Mouse (Mus musculus) frontal cortex, postnatal 25 days (tissue): Measurements from ENCODE around the gene Eif3a.

Source experiments
- DNase-seq, 2 experiments: peaks; one replicate each; pipeline ENCODE4 v3.0.0; 2022; ENCODE audit warnings: low spot score in 2 of 2

Eif3a gene

DNA sequence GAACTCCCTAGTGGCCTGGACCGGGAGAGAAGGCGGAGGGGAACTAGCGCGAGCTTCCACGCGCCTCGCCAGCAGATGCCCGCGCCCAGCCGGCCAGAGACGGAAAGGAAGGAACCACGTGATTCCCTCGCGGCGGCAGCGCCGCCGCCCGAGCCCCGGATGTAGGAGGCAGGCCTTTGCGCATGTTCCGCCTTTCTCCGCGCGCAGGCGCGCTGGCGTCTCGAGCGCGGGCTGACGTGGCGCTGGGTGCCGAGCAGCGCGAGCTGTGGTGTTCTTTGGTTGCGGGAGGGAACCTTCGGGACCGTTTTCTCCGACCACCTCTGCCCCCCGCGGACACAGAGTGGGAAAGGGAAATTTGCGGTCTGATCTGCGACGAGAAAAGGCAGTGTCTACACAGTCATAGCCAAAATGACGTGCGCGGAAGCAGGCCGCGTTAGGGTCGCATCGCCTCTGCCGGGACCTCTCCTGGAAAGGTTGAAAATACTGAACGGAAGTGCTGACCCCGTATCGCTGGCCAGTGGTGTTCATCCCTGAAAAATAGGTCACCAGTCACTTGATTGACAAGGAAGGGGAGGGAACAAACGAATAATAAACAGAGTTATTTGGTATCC lies at the start of gene Eif3a:
Gene Eif3a, minus strand, starts transcription at position 108 of the 611 bp plus-strand sequence.
- peak; percentile 87 to 88 for DNase-seq

GRCm38 (mm10) chr19:60837747-60838146 lies 47.3 kb upstream of the Eif3a start:
- DNase-seq = peak; percentile 15 to 49

DNA sequence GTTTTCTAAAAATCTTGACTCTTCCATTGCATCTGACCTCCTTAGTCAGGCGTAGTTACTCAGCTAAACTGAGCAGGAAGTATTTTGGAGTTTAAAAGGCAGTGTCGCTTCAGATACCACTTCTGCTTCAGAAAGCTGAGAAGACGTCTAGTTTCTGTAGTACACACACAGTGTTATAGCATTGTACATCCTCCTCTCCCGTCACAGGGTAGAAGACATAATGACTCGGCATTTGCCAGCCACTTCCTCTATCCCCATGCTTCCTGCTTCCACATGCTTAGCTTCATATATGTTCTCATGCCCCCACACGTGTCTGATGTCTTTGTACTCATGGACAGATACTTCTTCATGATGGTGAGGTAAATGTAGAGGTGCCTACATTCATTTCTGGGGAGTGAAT lies 28.2 kb upstream of the Eif3a start:
- DNase-seq = no peak

DNA sequence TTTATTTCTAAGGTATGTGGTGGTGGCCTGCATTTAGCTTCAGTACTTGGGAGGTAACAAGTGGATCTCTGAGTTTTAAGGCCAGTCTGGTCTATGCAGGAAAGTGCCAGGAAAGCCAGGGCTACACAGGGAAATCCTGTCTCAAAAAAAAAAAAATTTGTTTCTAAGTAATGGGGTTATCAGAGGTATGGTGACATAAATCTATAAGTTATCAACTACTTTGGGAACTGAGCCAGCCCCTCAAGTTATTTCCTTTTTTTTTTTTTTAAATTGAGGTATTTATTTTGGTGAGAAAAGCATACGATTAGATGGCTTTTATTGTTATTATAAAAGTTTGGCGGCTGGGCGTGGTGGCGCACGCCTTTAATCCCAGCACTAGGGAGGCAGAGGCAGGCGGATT lies 22.7 kb upstream of the Eif3a start:
- DNase-seq = no peak

DNA sequence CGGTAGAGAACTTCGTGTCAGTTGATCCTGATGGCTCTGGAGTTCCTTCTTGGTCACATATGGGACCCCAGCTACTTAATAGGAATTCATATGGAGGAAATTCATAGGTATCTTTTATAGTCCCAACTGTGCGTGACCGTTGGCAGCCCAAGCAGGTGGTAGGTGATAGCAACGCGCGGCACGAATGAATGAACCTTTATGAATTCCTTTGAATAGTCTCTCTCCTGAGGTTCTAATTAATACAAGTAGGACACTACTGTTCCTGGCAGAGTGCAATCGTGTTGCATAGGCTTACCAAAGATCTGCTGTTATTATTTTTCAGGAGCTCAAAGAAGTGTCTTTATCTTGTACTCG lies 21.6 kb upstream of the Eif3a start:
- no peak for DNase-seq

DNA sequence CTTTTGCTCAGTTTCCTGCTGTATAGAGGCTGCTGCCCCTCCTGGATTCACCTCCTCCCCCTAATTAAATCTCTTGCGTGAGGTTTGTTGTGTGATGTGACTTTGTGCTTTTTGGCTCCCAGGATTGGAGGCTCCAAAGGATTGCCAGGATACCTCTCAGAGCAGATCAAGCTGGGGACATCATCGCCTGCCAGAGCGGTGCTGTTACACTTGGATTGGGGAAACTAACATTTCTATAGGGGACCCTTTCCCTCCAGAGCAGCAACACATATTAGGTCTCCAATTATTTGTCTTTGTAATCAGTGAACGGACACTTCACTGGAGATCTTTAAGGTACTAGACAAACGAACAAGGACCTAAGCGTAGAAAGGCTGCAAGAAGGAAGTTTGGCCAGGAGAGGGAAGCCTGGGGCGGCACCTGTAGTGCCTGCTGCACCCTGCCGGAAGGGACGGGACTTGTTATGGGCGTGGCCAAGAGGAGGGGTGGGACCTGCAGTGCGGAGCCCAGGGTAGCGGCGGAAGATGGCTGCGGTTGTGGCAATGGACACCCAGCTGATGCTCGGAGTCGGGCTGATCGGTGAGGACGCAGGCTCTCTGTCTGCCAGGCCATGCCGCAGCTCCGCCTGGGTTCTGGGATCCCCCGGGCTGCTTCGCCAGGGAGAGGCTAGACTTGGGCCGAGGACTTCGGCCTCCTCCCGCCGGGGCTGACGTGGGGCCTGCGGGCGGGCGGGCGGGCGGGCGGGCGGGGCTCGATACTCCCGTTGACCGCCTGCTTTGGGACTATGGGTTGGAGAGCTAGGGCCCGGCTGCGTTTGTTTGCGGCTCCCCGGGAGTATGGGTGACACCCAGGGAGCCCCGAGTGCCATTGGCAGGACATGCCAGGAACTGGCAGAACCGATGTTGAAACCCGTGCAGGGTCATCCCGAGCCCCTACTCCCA lies 20.9 kb upstream of the Eif3a start, which contains the start of gene Fam45a:
Gene Fam45a, plus strand, starts transcription at position 488 of the 938 bp plus-strand sequence.
- peak; percentile 77 to 78 for DNase-seq

- no peak for DNase-seq
These were observed 19.5 kb upstream of the Eif3a start for GRCm38 (mm10) chr19:60809927-60810326.

DNA sequence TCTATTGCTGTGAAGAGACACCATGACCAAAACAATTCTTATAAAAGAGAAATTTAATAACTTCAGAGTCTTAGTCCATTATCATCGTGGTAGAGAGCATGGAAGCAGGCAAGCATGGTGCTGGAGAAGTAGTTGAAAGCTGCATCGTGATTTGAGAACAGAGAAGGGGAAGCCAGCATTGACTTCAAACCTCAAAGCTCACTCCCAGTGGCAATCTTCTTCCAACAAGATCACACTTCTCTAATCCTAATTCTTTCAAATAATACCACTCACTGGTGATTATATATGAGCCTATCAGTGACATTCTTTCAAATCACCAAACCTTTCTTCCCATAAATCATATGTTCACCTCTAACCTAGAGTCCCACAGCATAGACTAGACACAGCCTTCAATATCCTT lies 14.4 kb upstream of the Eif3a start:
- no peak for DNase-seq

DNA sequence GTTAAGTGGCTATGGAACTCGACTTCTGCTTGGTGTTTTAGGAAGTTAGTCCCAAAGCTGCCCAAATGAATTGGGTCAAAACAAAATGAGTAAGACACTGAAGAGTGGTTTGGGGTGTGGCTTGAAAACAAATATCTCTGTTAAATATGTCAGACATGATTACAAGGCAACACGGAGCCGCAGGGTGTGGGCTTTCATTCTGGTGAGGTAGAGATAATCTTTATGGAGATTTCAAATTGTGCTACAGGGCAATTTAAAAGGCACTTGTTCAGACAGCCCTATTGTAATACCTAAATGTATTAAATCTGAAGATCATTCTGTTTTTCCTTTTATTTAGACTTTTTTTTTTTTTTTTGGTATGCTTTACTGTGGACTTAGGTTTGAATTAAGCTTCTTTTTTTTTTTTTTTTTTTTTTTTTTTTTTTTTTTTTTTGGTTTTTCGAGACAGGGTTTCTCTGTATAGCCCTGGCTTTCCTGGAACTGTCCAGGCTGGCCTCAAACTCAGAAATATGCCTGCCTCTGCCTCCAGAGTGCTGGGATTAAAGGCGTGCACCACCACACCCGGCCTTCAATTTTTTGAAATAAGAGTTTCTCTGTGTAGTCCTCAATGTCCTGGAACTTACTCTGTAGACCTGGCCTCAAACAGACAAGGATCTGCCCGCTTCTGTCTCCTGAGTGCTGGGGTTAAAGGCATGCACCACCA lies 9.6 kb upstream of the Eif3a start:
- no peak for DNase-seq

DNA sequence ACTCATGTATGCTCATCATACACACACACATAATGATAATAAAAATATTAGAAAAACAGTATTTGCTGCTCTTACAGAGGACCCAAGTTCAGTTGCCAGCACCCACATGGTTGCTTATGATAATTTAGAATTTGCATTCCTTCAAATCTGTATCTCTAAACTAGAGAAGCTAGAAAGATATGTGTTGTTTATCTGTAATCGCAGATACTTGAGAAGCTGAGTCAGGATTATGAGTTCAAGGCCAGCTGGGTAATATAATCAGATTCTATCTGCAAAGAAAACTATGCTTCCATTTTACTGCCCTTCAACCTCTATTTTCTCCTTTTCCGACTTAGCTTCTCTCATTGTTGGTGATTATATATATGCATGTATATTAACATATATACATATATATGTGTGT lies 7.0 kb upstream of the Eif3a start:
- no peak for DNase-seq

DNA sequence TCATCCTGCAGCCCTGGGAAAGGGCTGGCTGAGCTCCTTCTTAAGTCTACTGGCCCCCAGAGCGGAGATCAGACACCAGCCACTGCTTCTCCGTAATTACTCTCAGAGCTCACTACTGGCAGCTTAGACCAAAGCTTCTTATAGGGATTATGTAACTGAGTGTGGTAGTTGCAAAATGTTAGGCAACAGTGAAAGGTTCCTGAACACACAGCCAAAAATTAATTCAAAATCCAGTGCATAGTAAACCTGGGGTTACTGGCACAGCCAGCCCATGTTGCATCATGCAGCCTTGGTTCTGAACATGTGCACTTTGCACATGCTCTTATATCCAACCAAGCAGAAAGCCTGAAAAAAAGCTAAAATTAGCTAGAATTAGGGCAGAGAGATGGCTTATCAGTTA lies 4.8 kb upstream of the Eif3a start:
- no peak for DNase-seq

DNA sequence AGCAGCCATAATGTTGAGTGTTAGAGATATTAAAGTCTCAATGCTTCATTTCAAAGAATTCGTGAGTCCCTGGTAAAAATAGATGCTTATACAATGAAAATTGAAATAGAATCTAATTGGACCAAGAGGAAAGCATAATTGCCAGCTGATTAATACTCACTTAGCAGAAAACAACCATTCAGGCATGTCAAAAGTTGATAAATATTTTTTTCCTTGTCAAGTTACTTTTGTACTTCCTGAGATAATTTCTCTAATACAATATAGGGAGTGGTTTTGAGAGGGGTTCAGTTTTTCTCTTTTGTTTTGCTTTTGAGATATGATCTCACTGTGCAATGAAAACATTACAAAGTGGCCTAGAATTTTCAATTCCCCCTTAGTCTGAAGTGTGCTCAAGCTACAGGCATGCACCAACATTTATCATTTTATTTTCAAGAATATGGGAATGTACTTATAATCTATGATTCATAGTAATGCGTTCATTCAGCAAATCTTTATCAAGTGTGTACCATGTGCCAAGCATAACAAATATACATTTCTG lies 2.8 kb upstream of the Eif3a start:
- no peak for DNase-seq

- no peak for DNase-seq
These were observed 706 bp upstream of the Eif3a start for GRCm38 (mm10) chr19:60791164-60791563.

DNA sequence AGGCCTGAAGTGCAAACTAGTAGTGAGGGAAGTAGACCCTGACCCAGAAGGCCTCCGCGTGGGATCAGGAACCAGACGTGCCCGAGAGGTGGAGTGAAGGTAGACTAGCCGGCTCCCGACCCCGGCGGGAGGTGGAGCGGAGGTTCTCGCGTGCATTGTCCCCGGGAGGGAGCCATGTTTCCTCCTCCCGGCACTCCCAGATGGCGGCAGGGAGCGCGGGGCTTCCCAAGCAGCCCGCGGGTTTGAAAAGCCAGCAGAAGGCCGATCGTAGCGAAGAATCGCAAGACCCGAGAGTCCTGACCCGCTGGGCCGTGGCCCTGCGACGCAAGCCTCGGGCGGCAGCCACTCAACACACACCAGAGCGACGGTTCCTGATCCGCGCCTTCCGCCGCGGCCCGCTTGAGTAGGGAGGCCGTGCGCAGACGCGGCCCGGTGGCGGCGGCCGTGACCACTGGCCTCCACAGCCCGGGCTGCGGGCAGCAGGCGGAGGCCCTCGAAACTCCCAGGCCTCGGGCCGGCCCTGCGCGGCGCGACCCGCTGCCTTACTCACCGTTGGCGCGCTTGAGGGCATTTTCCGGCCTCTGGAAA lies 445 bp downstream of the Eif3a start:
- no peak for DNase-seq

DNA sequence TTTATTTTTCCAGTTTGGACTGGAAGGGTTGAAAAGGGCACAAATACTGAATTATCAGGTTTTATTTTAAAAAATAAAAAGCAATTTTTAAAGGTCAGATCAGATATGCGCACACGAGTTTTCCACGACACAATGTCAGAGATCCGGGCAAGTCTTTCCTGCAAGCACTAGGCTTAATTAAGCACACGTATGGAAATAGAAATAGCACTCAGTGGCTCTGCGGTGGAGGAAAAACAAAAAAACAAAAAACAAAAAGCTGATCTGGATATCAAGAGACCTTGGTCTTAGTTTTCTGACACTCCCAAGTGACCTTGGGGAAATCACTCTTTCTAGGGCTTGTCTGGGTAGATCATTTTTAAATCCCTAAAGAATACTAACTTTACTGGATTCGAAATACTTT lies 1.0 kb downstream of the Eif3a start:
- no peak for DNase-seq

DNA sequence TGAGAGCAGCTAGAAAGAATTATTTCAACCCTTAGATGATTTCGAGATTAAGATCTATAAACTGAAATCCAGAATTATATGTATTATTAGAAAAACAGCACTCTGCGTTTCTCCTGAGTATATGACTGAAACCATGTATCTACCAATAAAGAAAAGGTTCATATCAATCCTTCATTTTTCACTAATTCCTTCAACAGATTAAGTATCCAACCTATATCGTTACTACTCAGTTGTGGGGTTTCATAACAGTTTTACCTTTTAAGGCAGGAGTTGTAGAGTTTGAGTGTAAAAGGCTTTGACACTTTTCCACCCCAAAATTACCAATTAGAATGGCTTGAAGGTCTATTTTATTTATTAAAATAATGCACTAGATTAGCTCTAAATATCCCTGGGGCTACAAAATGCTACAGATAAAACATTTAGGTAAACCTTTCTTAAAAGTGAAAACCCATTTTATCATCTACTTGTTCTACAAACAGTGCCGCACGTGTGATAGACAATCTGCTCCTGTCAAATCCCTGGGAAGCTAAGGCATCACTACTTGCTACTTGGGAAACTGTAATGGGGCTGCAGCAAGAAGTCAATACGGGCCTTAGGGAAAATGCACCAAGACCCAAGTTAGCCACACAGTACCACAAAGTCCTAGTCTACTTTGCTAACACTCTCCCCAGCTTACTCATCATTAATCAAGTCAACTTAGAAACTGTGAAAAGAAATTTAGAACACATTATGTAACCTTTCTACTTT lies 2.1 kb downstream of the Eif3a start:
- no peak for DNase-seq

DNA sequence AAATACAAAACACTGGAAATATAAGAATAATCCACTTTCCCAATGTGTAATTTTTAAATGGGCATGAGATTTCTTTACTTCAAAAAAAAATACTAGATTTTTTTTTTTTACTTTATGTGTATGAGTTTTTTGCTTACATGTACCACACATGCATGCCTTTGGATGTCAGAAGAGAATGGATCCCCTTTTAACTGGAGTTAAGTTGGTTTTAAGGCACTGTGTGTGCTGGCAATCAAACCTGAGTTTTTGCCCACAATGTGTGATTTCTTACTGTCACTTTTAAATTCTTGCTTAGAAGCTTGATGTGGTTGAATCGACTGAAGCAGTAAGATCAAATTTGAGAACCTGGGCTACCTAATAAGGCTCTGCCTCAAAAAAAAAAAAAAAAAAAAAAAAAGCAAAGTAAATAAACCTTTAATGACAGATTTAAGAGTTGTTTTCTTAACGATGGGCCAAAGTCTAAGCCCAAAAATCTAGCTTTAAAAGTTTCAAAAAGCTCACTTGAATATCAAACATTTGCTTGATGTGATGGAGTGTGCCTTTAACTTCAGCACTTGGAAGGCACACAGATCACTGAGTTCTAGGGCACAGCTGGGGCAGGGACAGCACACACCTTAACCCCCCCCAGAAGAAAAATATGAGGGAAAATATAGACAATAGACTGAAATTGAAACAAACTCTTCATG lies 2.9 kb downstream of the Eif3a start:
- DNase-seq = no peak

- DNase-seq = no peak
These were observed 5.7 kb downstream of the Eif3a start for GRCm38 (mm10) chr19:60784712-60785111.

- DNase-seq = no peak
These were observed 8.4 kb downstream of the Eif3a start for GRCm38 (mm10) chr19:60782034-60782433.

DNA sequence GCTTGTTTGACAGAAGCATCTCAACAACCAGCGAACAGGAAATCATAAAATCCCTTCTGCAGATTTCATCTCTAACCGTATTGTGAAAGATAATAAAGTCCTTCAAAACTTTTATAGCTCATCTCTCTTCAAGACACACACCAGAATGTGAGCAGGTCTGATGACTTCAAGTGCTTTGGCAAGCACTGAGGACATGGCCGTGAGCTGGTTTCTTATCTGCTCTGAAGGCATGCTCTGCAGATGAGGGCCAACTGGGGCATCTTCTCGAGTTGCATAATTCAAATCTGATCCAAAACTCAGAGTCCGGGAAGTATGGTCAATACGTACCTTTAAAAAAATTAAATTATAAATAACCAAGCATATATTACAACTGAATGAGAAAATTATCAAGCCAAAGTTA lies 17.1 kb downstream of the Eif3a start:
- no peak for DNase-seq
